Mouse (Mus musculus) T-helper 2 cell (primary cell): ENCODE measurements around the gene Cd9.

Experiments
- in situ Hi-C: fragments of 300-600 bp; cut with MboI, MseI; formaldehyde crosslinking; loops from one replicate; pipeline ENCODE4 v1.15.1; 2025; ENCODE audit warnings: high pct_unique_total_duplicates

Gene Cd9

DNA sequence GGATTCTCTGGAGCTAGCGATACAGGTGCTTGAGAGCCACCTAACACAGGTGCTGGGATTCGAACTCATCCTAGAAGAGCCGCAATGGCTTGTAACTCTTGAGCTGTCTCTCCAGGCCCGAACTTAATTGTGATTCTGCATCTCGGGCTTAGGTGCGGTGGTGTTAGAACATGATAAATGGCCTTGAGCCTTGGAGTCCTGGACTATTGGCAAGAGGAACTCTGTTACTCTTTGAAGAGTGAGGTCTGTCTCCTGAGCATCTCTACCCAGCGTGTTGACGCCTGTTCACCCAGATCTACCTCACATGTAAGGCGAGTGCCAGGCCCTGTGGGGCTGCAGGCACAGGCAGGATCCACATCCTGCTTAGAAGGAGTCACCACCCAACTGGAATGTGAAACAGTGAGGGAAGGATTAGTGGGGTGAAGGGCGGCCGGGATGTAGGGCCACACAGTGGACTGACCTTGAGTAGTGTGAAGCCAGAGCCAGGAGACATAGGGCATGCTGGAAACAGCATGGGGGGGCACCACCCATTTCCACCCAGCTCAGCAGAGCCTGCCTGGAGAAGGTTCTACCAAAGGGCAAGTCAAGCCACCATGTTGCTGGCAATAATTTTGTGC is 8.7 kb upstream of the Cd9 start:
- in situ Hi-C loops, result no loop called here

DNA sequence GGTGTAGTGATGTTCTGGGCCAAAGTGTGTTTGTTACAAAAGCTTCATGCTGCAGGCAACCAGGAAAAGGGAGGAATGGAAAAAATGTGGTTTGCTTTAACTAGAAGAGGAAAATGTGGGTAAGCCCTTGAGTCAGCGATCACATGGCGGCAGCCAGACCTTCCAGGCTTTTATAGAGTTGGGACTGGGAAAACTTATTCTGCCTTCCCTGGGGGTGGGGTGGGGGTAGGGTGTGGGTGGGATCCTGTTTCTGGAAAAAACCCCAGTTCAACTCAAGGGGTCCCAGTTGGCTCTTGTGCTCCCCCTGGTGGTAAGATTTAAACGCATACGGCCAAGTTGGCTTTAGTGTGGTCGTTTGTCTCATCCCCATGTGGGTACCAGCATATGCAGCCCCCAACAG is 3.5 kb upstream of the Cd9 start:
- in situ Hi-C loops, result loop anchor here (5.0 kb wide), 2 partner anchors 76 to 104 kb away; no protein-coding TSS in a partner anchor

DNA sequence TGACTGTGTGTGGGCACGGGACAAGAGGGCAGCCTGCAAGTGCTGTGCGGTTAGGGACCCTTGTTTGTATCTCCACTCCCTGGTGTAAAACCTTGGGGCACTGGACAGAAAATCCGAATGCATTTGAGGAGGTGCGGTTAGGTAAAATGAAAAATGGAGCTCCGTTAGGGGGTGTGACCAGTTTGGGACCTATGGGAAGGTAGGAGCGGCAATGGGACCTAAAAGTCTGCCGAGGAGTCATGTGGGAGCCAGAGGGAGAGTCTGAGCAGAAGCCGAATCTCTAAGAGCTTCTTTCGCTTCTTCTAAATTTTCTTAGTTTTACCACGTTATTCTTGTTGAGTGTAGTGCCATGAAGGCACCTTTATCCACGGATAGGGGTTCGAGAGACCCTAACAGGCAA is 1.8 kb upstream of the Cd9 start:
- in situ Hi-C loops, result loop anchor here (5.0 kb wide), 2 partner anchors 74 to 106 kb away; no protein-coding TSS in a partner anchor

DNA sequence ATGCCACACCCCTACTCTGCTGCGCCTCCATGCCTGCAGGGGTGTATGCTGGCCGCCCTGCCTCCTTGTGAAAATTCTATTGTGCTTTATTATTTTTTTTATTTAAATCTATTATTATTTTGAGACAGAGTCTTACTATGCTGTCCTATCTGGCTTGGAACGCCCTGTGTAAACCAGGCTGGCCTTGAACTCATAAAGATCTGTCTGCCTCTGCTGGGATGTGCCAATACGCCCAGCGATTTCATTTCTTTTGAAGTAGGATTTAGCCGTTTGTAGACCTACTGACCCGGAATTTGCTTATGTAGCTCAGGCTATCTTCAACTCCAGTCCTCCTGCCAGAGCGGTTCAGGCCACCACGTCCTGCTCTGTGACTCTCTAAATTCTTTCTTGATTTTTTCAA is 770 bp upstream of the Cd9 start:
- in situ Hi-C loops, result loop anchor here (5.0 kb wide), 2 partner anchors 73 to 107 kb away; no protein-coding TSS in a partner anchor

DNA sequence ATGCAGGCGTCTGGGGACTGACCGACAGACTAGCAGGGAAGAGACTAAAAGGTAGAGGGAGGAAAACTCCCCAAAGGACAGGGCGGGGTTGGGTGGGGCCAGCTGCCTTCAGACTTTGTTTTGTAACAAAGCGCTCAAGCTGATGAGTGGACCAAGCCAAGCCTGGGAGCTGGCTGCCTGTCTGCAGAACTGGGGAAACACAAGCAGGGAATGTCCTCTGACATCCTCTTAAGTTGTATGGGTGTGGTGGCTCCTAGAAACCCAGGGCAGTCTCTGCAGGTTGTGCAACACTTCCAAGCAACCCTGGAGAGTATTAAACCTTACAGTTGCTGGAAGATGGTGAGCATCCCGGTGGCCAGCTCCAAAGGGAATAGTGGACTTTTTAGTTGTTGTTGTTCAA is 1.4 kb downstream of the Cd9 start:
- in situ Hi-C loops, result no loop called here

DNA sequence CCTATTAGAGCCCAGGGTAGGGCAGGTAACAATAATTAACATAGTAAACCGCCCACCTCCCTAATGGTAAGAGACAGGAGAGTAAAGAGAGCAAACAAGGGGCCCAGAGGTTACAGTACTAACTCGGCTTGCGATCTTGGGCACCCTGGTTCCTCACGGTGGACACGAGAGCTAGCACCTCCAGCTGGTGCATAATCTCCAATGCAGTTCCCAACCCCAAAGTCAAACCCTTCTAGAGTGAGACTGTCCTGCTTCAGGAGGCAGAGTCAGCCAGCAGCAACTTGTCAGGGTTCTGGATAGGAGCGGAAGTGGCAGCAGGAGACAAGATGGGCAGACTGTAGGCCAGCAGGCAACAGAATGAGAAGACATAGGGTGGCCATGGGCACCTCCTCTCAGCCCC is 1.9 kb downstream of the Cd9 start:
- in situ Hi-C loops, result no loop called here

DNA sequence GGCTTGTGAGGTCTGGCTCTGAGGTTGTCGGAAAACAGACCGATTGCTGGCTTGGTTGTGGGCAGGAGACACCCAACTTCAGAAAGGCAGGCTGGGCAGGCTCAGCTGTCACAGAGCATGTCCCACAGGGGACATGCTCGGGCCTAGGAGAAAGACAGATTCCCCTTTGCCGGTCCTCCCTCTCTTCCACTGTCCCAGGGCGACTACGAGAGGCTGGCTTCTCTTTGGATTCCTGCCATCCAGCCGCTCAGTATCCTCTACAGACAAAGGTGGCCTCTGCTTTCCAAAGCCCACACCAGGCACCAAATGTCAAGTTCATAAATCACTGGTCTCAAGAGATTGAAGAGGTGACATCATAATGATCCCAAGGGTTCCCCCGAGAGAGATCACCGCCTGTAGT is 2.6 kb downstream of the Cd9 start:
- in situ Hi-C loops, result no loop called here

DNA sequence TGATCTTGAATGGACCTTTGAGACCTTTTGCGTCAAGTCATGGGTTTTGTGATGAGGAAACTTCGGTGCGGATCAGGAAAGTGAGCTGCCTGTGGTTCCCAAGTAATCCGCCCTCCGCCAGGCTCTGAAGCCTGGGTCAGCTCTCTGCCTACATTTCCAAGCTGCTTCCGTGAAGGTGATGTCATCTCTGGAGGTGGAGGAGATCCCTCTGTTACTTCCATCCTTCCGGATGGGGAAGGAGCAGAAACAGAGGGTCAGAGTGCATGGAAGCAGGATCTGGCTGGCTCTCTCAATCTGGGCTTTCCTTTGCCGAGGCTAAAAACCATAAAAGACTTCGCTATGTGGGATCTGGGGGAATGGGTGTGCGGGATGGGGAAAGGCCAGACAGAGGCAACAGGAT is 3.2 kb downstream of the Cd9 start:
- in situ Hi-C loops, result no loop called here

DNA sequence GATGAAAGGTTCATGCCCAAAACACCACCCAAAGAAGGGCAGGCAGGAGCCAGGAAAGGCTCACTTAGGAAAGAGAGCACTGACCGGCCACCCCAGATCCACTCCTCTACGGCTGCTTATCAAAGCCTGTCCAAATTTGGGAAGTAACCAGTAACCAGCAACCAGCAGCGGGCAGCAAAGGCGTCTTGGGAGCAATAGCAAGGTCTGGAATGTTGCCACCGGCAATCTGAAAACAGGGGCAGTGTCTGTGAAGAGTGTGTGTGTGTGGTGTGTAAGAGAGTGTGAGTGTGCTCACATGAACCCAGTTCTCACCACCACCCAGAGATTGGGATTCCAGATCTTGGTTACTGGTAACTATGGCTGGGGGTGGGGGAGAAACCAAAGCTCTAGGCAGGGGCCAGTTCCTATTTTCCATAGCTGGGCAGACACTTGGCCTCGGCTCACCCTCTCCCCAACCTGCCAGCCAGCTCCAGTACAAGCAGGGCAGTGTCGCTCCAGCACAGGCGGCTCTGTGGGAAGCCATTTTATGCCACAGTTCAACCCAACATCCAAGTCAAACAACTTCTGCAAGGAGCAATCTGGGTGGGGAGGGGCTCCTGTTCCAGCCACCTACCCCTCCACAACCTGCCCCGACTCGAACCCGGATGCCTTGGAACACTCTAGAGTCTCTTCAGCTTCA is 4.6 kb downstream of the Cd9 start:
- in situ Hi-C loops, result loop anchor here (5.0 to 10.0 kb wide), 2 partner anchors 82 to 575 kb away; partner anchors contain the start of gene Lag3

DNA sequence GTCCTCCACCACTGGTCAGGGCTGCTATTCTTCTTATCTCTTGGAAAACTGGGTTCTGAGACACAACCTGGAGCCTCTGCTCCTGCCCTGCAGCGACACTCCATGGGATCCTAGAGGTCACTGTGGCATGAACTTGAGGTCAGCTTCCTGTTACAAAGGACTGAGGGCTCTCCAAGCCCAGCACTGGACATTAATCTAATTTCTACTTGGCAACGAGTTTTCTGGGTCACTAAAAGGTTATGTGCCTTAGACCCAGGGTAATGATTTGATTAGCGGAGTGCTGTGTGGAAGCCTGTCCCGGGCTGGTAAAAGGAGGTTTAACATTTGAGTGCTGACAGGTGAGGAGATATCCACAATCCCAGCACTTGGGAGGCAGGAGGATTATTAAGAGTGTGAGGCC is 9.0 kb downstream of the Cd9 start:
- in situ Hi-C loops, result loop anchor here (5.0 to 10.0 kb wide), 2 partner anchors 87 to 571 kb away; partner anchors contain the start of gene Lag3

DNA sequence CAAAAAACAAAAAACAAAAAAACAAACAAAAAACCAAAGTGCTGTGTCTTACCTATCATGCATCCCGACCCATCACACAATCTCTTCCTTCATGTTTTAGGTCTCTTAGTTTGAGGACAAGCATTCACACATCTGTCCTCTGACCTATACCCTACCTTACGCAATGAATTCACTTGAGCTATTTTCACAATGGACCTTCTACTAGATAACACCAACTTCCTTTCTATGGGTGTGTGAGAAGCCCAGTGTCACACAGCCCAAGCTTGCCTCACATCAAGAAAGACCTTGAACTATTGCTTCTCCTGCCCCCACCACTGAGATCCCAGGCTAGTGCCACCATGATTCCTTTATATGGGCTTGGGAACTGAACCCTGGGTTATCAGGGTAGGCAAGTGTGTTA is 9.9 kb downstream of the Cd9 start:
- in situ Hi-C loops, result loop anchor here (5.0 to 10.0 kb wide), 2 partner anchors 88 to 570 kb away; partner anchors contain the start of gene Lag3

DNA sequence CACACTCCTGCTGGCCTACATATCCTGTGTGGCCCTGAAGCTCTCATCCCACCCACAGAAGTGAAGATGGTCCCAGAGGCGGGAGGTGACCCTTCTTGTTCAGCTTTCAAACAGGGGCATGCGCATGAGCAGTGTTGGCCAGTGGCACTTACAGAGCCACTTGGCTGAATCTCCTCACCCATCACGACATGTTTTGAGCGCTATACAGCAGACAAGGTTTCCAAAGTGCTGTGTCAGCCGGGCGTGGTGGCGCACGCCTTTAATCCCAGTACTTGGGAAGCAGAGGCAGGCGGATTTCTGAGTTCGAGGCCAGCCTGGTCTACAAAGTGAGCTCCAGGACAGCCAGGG is 10.3 kb downstream of the Cd9 start:
- in situ Hi-C loops, result loop anchor here (10.0 kb wide), 1 partner anchor 569 kb away; the partner anchor contains the start of gene Lag3

DNA sequence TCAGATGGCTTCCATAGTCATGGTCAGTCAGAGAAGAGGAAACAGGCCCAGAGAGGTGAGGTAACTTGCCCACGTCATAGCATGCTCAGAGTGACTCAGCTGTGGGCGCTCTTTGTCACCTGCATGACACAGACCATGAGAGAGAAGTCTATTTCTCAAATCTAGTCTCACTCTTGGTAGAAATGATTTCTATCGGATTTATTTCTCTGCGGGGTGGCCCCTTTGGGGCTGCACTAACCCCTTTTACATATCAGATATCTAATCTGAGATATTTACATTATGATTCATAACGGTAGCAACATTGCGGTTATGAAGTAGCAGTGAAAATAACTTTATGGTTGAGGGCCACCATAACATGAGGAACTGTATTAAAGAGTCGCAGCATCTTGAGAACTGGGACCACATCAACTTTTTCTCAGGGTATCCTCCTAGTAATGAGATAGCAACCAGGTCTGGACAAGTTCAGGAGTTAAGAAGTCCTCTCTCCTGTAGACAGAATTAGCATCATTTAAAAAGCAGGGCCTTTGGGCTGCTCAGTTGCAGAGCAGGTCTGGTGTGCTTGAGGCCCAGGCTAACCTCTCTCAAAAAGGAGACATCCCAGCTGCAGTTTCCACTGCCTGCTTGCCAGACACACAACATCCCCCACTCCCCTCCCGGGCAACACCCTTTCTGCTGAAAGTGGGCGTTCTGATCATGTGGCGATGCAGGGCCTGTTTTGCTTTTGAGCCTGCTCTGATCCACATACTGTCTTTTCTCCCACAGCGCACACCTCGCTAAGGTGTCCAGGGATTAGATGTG is 10.9 kb downstream of the Cd9 start:
- in situ Hi-C loops, result loop anchor here (10.0 kb wide), 1 partner anchor 569 kb away; the partner anchor contains the start of gene Lag3

DNA sequence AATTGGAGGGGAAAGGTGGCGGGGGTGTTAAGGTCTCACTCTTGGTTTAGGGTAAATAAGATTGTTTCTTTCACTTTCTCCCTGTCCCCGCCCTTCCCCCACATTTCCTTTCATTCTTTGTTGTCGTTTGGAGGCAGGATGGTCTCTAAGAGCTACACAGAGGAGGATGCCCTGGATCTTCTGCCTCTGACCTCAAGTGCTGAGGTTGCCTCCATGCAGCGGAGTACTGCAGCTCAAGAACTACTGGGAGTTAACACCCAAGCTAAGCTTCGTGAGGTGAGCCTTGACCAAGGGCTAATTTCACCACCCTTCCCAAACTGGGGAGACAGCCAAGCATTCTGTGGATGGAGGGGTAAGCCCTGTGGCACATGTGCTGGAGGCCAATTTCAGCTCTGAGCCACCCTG is 12.2 kb downstream of the Cd9 start:
- in situ Hi-C loops, result loop anchor here (10.0 kb wide), 1 partner anchor 568 kb away; the partner anchor contains the start of gene Lag3

DNA sequence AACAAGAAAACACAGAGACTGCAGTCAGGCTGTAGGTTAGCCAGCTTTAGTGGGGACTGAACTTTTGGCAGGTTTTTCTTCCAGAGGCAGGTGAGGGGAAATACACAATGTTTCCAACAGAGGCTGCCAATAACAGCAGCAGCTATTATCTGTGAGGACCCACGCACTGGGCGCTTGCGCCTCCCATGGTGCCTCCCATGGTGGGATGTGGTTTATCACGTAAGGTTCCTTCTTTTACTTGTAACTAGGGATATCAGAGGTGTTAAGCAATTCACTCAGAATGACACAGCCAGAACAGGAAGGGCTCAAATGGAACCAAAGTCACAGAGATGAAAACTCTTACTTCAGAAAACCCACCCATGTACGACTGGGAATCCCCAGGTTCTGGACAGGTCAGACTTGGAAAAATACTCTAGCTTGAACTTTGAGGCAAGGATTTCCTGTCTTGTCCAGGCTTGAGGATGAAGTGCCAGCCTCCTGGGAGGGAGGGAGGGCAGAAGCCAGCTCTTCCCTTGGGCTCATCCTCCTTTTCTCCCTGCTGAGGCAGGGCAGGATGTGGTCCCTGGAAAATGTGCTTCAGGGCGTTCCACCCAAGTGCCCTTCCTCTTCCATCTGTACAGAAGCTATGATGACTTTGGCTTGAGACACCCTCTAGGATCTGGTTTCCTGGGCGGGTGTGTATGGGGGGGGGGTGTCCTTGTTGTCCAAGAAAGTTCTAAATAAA is 12.8 kb downstream of the Cd9 start:
- in situ Hi-C loops, result loop anchor here (10.0 kb wide), 1 partner anchor 567 kb away; the partner anchor contains the start of gene Lag3

DNA sequence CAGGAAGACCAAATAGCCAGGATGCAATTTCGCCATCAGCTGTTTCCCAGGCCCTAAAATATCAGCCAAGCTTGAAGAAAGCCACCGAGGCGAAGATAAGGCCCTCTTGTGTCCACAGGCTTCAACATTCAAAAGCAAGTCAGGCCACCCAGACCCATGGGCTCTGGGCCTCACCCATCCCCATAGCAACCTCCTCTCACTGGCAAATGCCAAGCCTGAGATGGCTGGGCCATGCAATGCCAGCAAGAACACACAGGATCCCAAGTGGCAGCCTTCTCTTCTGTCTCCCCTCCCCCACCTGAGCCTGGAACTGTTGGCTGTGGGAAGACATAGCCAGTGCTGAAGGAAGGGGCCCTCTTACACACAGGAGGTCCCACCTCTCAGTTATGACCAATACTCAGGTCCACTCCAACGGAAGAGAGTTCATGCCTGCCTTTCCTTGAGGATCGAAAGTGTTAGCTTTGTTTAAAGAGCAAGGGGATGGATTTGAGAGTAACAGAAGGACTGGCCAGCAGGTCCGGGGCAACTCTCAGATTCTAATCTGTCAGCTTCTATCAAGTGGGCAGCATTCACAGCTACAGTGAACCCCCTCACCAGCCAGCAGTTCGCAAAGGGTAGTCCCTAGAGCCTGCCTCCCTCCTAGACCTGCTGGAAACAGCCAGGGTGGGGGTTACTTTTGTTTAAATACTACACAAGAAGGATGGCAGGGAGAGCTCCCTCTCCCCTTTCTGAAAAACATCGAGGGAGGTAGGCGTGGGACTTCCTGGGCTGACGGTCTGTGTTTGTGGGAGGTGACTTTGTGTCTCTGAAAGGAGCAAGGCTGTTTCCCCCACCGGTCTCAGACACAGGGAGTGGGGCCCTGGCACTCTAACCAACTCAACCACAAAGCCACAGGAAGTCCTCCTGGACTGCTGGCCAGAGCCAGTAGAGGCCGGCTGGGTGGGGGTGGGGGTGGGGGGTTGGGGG is 13.9 kb downstream of the Cd9 start:
- in situ Hi-C loops, result loop anchor here (10.0 kb wide), 1 partner anchor 566 kb away; the partner anchor contains the start of gene Lag3

DNA sequence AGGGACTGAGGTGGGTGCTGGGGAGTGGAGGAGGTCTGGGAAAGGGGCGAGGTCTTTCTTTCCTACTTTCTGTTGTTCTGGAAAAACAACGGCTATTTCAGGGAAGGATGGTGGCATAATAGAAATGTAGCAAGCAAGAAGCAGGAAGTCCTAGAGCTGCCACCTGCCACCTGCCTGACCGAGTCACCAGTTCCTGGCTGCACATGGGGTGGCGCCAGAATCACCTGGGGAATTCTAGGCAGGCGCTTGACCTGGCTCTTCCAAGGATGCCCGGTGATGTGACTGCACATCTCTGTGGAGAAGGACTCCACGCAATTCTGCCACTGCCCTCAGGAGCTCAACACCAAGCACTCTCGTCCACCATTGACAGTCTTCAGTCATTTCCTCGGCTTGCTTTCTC is 15.2 kb downstream of the Cd9 start:
- in situ Hi-C loops, result no loop called here

DNA sequence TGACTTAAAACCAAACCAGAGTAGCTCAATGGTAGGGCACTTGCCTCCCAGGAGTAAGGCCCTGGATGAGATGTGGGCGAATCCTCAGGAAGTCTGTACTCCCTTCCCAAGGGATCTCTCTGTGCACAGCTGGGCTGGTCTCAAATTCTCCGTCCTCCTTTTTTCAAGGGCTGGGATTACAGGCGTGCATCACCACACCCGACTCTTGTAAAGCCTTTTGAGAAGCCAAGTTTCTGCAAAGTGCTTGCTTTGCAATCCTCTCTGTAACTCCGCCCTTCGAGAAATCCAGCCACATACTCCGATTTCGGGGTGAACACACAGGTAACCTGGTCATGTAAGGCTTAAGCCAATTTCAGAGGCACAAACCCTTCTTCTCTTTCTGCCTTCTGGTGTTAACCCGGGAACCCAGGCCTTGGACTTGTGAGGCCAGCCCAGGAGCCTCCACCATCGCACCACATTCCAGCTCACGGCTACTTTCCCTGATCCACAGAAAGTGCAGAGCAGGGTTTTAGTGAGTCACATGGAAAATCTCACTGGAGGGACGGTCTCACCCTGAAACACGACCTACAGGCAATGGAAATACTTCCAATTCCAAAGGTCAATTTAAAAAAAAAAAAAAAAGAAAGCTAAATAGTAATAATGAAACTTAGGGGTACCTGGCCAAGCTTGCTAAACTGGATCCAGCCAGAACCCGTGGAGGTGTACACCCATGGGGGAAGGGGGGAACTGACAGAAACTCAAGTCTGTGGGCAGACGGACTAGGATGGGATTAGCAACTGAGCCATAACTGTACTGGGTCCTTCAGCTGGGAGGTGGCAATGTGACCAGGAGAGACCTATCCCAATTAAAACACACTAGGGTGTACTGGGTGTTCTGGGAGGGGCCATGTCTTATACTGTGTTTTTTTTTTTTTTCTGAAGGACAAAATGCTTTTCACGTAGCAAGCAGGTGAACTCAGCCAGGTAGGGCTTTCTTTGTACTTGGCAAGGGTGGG is 16.2 kb downstream of the Cd9 start:
- in situ Hi-C loops, result no loop called here
